Mouse (Mus musculus) olfactory bulb, adult 2 months (tissue): Measurements from ENCODE around the gene Wdr78.

Source experiments
- CTCF ChIP-seq: fragments of 200-500 bp; IDR thresholded peaks from 2 replicates; pipeline ENCODE4 v1.5.1; 2012; ENCODE audit warnings: low read depth, mild to moderate bottlenecking, low read length, moderate library complexity; ENCODE audit not compliant: insufficient read depth
- POLR2A ChIP-seq: fragments of 200-500 bp; IDR thresholded peaks from 2 replicates; pipeline ENCODE4 v1.6.1; 2012; ENCODE audit warnings: mild to moderate bottlenecking, low read depth, low read length, moderate library complexity; ENCODE audit not compliant: insufficient read depth

DNA sequence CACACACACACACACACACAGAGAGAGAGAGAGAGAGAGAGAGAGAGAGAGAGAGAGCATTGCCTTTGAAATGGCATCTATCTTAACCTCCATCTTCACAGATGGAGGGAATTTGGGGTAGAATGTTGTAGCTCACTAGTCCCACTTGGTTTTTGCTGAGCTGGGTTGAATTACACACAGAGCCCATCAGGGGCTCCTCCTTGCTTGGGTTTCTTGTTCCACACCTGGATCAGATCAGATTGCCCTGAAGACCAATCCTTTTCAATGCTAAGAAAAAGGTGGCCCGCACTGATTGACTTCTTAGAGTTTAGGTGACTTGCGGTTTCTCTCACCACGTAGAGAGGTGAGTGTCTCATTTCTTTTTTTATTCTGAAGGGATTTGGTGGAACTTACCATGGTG, 122.7 kb downstream of the Wdr78 start:
- TF ChIP-seq POLR2A (no peak), CTCF (no peak)
